Mouse (Mus musculus) midbrain, postnatal 0 days (tissue): ENCODE data around the gene 4931409K22Rik. TPM values are rescaled to one million over a fixed set of nuclear protein-coding genes. Genes with fewer than 3 reads are reported as not detected.

Source experiments
- ATAC-seq: fragments of 200-750 bp; cut with Nextera tagmentation; 2 replicates; pipeline ENCODE4 v1.8.0; 2017; ENCODE audit warnings: moderate number of reproducible peaks, mild to moderate bottlenecking, moderate TSS enrichment, moderate library complexity; ENCODE audit not compliant: low FRiP score
- DNase-seq: peaks from one replicate; pipeline ENCODE4 v3.0.0-alpha.2; 2015; ENCODE audit warnings: low spot score
- H3K27ac ChIP-seq: fragments of 300-500 bp; sonication (generic); 2 replicates; pipeline ENCODE4 v1.5.1; 2014; ENCODE audit warnings: low read depth, mild to moderate bottlenecking, low read length, mixed read lengths
- H3K27me3 ChIP-seq: fragments of 300-500 bp; sonication (generic); 2 replicates; pipeline ENCODE4 v1.6.1; 2014; ENCODE audit warnings: low read length, control low read depth, mixed read lengths; ENCODE audit not compliant: insufficient read depth
- H3K36me3 ChIP-seq: fragments of 300-500 bp; sonication (generic); 2 replicates; pipeline ENCODE4 v1.6.1; 2014; ENCODE audit warnings: low read length, control low read depth, mixed read lengths; ENCODE audit not compliant: insufficient read depth
- H3K4me1 ChIP-seq: fragments of 300-500 bp; sonication (generic); 2 replicates; pipeline ENCODE4 v1.6.1; 2014; ENCODE audit warnings: mild to moderate bottlenecking, control low read depth, antibody characterized with exemption, low read length, mixed read lengths; ENCODE audit not compliant: insufficient read depth
- H3K4me2 ChIP-seq: fragments of 300-500 bp; sonication (generic); 2 replicates; pipeline ENCODE4 v1.6.1; 2014; ENCODE audit warnings: low read depth, mild to moderate bottlenecking, low read length, mixed read lengths; ENCODE audit not compliant: poor library complexity, severe bottlenecking
- H3K4me3 ChIP-seq: fragments of 300-500 bp; sonication (generic); 2 replicates; pipeline ENCODE4 v1.5.1; 2014; ENCODE audit warnings: low read depth, mild to moderate bottlenecking, low read length, moderate library complexity
- H3K9ac ChIP-seq: fragments of 300-500 bp; sonication (generic); replicated peaks from 2 replicates; pipeline ENCODE4 v1.6.1; 2014; ENCODE audit warnings: mild to moderate bottlenecking, low read length, moderate library complexity, mixed read lengths; ENCODE audit not compliant: poor library complexity, severe bottlenecking
- H3K9me3 ChIP-seq: fragments of 300-500 bp; sonication (generic); 2 replicates; pipeline ENCODE4 v1.6.1; 2016; ENCODE audit warnings: low read length, control low read depth
- CTCF ChIP-seq: IDR thresholded peaks from 2 replicates; pipeline ENCODE4 v1.5.1; 2016; ENCODE audit warnings: antibody characterized with exemption, mild to moderate bottlenecking
- WGBS: fragments of 180-500 bp; shearing (Covaris S2); extraction: QIAGEN DNeasy Blood & Tissue Kit; methylation state at CpG from one replicate; pipeline ENCODE4 v1.1.7; 2014; 5-methylcytosine and 5-hydroxymethylcytosine counted together
- polyA plus RNA-seq: library from polyadenylated mRNA; unstranded; fragments of >200 nt; fragmentation: Nextera tagmentation; extraction: Ambion mirVana; gene quantifications from 2 replicates; pipeline ENCODE4 v1.2.1, GENCODE M21; 2015
- total RNA-seq: library from RNA; depleted of rRNA; stranded (reverse); fragments of >200 nt; gene quantifications from 2 replicates; pipeline ENCODE4 v1.2.3, GENCODE M21; 2014

Gene 4931409K22Rik
- total and polyA plus RNA-seq, 2 experiments from 2014 or later: not detected

- ATAC-seq (no peak), DNase-seq (no peak)
- Histone ChIP-seq H3K9me3 (no peaks in the 10 kb centered on the region), H3K27me3 (peaks cover 13% of the 10 kb centered on the region), H3K36me3 (no peaks in the 10 kb centered on the region), H3K27ac (no peak overlapping the region), H3K4me2 (no peak overlapping the region), H3K4me3 (no peak overlapping the region), H3K9ac (no peak overlapping the region), H3K4me1 (no peaks in the 10 kb centered on the region)
- no peak for TF ChIP-seq CTCF
- WGBS: 49% methylated on average over 11 of the region's 11 CpGs
Measured at GRCm38 (mm10) chr5:24533391-24533790, 23.2 kb downstream of the 4931409K22Rik start.

GRCm38 (mm10) chr5:24530042-24530689 is 26.4 kb downstream of the 4931409K22Rik start:
- H3K4me1 ChIP-seq: no peaks in the 10 kb centered on the region
- H3K27ac ChIP-seq: no peak overlapping the region
- 21% methylated on average over 24 of the region's 24 CpGs for WGBS
- no peak overlapping the region for H3K9ac ChIP-seq
- DNase-seq (peak; percentile 90), ATAC-seq (peak; percentile 61)
- H3K4me3 ChIP-seq: no peak overlapping the region
- peaks cover 43% of the 10 kb centered on the region for H3K27me3 ChIP-seq
- no peak overlapping the region for H3K4me2 ChIP-seq
- H3K9me3 ChIP-seq: no peaks in the 10 kb centered on the region
- peak; percentile 100 for TF ChIP-seq CTCF
- no peaks in the 10 kb centered on the region for H3K36me3 ChIP-seq

GRCm38 (mm10) chr5:24527780-24528179 is 28.8 kb downstream of the 4931409K22Rik start:
- H3K9ac ChIP-seq: no peak overlapping the region
- H3K9me3 ChIP-seq: no peaks in the 10 kb centered on the region
- DNase-seq: no peak
- H3K4me3 ChIP-seq: no peak overlapping the region
- H3K27me3 ChIP-seq: peaks cover 63% of the 10 kb centered on the region
- TF ChIP-seq CTCF: no peak
- no peaks in the 10 kb centered on the region for H3K36me3 ChIP-seq
- H3K4me2 ChIP-seq: no peak overlapping the region
- WGBS: 17% methylated on average over 6 of the region's 6 CpGs
- H3K4me1 ChIP-seq: no peaks in the 10 kb centered on the region
- no peak overlapping the region for H3K27ac ChIP-seq
- no peak for ATAC-seq

GRCm38 (mm10) chr5:24526889-24527230 is 29.7 kb downstream of the 4931409K22Rik start, which contains the start of gene Gbx1:
Gene Gbx1, minus strand, starts transcription at chr5:24527202.
- no peak within 1 kb of the TSS for H3K27ac ChIP-seq
- peak within 1 kb of the TSS; percentile 48 for H3K4me3 ChIP-seq
- WGBS: under 1% methylated on average over 19 of the region's 49 CpGs
- peaks cover 72% of the 10 kb centered on the region for H3K27me3 ChIP-seq
- no peaks in the 10 kb centered on the region for H3K4me1 ChIP-seq
- no peak for TF ChIP-seq CTCF
- DNase-seq: no peak
- no peaks in the 10 kb centered on the region for H3K36me3 ChIP-seq
- no peaks in the 10 kb centered on the region for H3K9me3 ChIP-seq
- peak within 1 kb of the TSS; percentile 48; the same call in 1 of the 2 replicates for H3K9ac ChIP-seq
- H3K4me2 ChIP-seq: peak within 1 kb of the TSS; percentile 96
- ATAC-seq: no peak

- H3K9ac ChIP-seq: peak overlapping the region; percentile 48; the same call in 1 of the 2 replicates
- peaks cover 73% of the 10 kb centered on the region for H3K27me3 ChIP-seq
- no peaks in the 10 kb centered on the region for H3K36me3 ChIP-seq
- peak overlapping the region; percentile 96 for H3K4me2 ChIP-seq
- no peak overlapping the region for H3K27ac ChIP-seq
- H3K4me1 ChIP-seq: no peaks in the 10 kb centered on the region
- no peak for TF ChIP-seq CTCF
- WGBS: 1% methylated on average over 62 of the region's 109 CpGs
- ATAC-seq: peak; percentile 38; the same call in 1 of the 2 replicates
- peak overlapping the region; percentile 48 for H3K4me3 ChIP-seq
- DNase-seq: no peak
- H3K9me3 ChIP-seq: no peaks in the 10 kb centered on the region
Measured at GRCm38 (mm10) chr5:24526190-24526888, 30.3 kb downstream of the 4931409K22Rik start.
